Mouse (Mus musculus) splenic B cell, adult 2 months (primary cell): ENCODE results near the gene Tyr.
"Not testable (repeated sequence)": the region's sequence is repeated elsewhere in the genome, so short reads cannot be mapped to it uniquely, and the experiment has no call there.

Experiments
- DNase-seq: peaks from one replicate; pipeline ENCODE4 v3.0.0-alpha.2; 2011; ENCODE audit warnings: low read depth, low spot score
- H3K27me3 ChIP-seq: 2 replicates; pipeline ENCODE4 v1.6.1; 2012; ENCODE audit warnings: mild to moderate bottlenecking, low read length, moderate library complexity, mixed read lengths; ENCODE audit not compliant: control insufficient read depth, poor library complexity, insufficient read depth, severe bottlenecking
- H3K36me3 ChIP-seq: 2 replicates; pipeline ENCODE4 v1.6.1; 2012; ENCODE audit warnings: mild to moderate bottlenecking, low read length, moderate library complexity, mixed read lengths; ENCODE audit not compliant: control insufficient read depth, poor library complexity, insufficient read depth, severe bottlenecking

Tyr gene

DNA sequence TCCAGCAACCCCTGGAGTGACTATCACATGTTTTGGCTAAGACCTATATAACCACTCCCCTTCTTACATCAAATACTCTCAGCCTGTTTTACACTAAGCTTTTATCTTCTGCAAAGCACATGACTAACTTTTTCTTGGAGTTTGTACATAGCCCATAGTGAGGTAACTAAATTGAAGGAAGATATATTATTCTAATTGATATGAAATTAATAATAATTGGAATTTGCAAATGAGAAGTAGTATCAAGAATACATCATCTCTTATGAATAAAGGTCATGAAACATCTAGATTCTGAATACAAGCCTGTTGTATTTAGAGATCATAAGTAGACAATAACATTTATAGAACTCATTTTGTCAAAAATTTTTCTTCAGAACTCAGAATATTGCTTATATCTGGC, at the start of gene Tyr:
Gene Tyr (minus strand): TSS at position 101 of the 400 bp plus-strand sequence.
- no peaks in the 10 kb centered on the region for H3K27me3 ChIP-seq
- no peaks in the 10 kb centered on the region for H3K36me3 ChIP-seq
- DNase-seq: no peak

GRCm38 (mm10) chr7:87539031-87539430, 45.7 kb upstream of the Tyr start:
- no peak for DNase-seq
- Histone ChIP-seq H3K27me3 (no peaks in the 10 kb centered on the region), H3K36me3 (no peaks in the 10 kb centered on the region)

DNA sequence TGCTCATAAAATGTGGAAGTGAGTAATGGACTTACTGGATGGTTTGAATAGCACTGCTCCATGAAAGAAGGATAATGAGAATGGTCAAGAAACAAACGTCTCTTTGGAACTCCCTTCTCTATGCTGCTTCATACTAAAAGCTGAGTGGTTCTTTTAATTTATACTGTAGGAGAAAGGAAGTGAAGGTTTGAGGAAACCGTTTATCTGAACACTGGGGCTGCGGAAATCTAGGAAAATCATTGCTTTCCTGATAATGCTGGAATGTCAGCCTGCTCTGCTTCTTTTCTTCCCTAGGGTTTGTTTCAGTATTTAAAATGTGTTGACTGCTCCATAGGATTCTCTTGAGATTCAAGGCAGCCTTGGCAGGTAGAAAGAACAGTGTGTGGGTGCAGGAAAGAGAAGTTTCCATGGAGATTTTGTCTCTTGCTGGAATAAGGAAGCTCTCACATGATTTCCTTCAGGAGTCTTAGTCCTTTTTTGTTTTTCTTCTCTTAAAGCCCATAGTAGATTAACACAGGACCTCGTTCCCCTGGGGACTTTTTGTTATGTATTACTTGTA, 891 bp upstream of the Tyr start:
- Histone ChIP-seq H3K27me3 (no peaks in the 10 kb centered on the region), H3K36me3 (no peaks in the 10 kb centered on the region)
- DNase-seq: no peak

DNA sequence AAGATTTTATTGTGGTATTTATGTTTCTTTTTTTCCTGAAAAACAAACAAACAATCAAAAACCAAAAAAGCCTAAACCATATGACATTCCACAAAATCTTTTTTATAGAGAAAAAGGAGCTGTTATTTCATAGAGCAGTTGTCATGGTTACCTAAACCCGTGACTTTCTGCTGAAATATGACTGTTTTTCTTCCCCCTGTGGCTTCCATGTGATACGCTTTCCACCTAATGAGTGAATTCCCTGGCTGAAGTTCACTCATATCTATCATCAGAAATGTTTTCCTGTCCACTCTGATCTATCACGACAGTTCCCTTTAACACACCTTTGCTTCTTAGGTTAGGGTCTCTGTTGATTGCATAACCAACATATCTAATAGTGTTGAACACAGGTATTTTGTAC, 5.3 kb downstream of the Tyr start:
- no peak for DNase-seq
- Histone ChIP-seq H3K36me3 (no peaks in the 10 kb centered on the region), H3K27me3 (no peaks in the 10 kb centered on the region)

DNA sequence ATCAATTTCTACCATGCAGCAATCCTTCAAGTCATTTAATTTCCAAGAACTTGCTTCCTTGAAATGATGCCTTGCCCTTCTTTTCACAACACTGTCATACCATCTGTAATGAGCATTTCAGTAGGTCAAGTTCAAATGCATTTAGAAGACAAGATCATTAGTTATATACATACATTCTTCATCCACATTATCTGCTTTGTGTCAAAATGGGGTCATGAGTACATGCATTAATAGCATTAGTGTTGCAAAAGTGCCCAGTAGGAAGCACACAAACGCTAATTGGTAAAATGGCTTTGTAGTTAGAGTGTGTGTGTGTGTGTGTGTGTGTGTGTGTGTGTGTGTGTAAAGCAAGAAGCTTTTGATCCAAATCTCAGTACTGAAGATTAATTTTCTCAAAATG, 80.0 kb downstream of the Tyr start:
- no peaks in the 10 kb centered on the region for H3K27me3 ChIP-seq
- no peaks in the 10 kb centered on the region for H3K36me3 ChIP-seq
- no peak for DNase-seq

DNA sequence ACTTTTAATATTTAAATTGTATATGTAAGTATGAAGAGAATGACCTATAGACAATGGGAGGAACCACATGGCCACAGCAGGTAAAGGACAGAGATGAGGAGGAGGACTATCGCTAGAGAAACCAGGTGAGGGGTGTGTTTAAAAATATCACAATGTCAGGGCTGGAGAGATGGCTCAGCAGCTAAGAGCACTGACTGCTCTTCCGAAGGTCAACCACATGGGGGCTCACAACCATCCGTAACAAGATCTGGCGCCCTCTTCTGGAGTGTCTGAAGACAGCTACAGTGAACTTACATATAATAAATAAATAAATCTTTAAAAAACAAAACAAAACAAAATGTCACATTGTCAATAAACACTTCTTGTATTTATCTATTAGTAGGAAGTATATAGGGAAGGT, 81.9 kb downstream of the Tyr start:
- not testable (repeated sequence) for H3K36me3 ChIP-seq, DNase-seq, H3K27me3 ChIP-seq

GRCm38 (mm10) chr7:87397023-87397422, 96.3 kb downstream of the Tyr start:
- Histone ChIP-seq H3K36me3 (no peaks in the 10 kb centered on the region), H3K27me3 (no peaks in the 10 kb centered on the region)
- DNase-seq: no peak

DNA sequence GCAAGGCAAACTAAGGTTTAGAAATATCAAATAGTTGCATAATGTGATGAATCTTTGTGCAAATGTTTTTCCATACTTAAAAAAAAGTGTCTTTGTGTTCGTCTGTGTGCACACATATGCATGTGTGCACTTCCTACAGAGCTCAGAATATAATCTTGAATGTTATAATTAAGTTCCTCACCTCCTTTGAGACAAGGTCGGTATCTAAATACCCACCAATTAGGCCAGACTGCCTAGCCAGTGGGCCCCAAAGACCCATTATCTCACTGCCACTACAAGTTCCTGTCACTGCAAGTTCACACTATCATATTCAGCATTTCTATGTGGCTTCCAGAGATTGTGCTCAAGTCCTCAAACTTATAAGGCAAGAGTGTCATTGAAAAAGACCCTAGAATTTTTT, 118.4 kb downstream of the Tyr start:
- no peaks in the 10 kb centered on the region for H3K36me3 ChIP-seq
- DNase-seq: no peak

More for the DNA sequence above, 118.4 kb downstream of the Tyr start:
- no peaks in the 10 kb centered on the region for H3K27me3 ChIP-seq
